Mouse (Mus musculus): ENCODE measurements at regions not wholly inside any gene's neighbourhood (a gene's known extent, or its start where the extent isn't known, plus 50 kb on each side); places are given as distances from the start of the nearest gene placed in this dataset.
A peak's percentile ranks its signal among the peaks of the same experiment; 100 is the strongest.
"Not testable (repeated sequence)": the region's sequence is repeated elsewhere in the genome, so short reads cannot be mapped to it uniquely, and the experiment has no call there.

GRCm38 (mm10) chr7:129769673-129770072 is 178.0 kb downstream of the Wdr11 start:
- not testable (repeated sequence) for DNase-seq (ENCODE audit: low read depth in 2 of 2, low spot score in 2 of 2)

- no peak for DNase-seq (ENCODE audit: low read depth in 2 of 2, low spot score in 2 of 2)
Observed at GRCm38 (mm10) chr7:129771876-129772275, 180.2 kb downstream of the Wdr11 start.

- no peak for DNase-seq (ENCODE audit: low read depth in 2 of 2, low spot score in 2 of 2)
Observed at GRCm38 (mm10) chr7:129772540-129773331, 181.1 kb downstream of the Wdr11 start.

GRCm38 (mm10) chr7:129774261-129774861 is 182.7 kb downstream of the Wdr11 start:
- peak; percentile 5 to 7 for DNase-seq (ENCODE audit: low read depth in 2 of 2, low spot score in 2 of 2)

- no peak for DNase-seq (ENCODE audit: low read depth in 2 of 2, low spot score in 2 of 2)
Observed at GRCm38 (mm10) chr7:129775189-129775588, 183.5 kb downstream of the Wdr11 start.

GRCm38 (mm10) chr7:129778842-129779421 is 187.3 kb downstream of the Wdr11 start:
- DNase-seq (ENCODE audit: low read depth in 2 of 2, low spot score in 2 of 2): no peak

- DNase-seq (ENCODE audit: low read depth in 2 of 2, low spot score in 2 of 2): no peak
Observed at GRCm38 (mm10) chr7:129779939-129780338, 188.3 kb downstream of the Wdr11 start.

GRCm38 (mm10) chr7:129781756-129782155 is 190.1 kb downstream of the Wdr11 start:
- no peak for DNase-seq (ENCODE audit: low read depth in 2 of 2, low spot score in 2 of 2)

GRCm38 (mm10) chr7:129784966-129785365 is 193.3 kb downstream of the Wdr11 start:
- no peak for DNase-seq (ENCODE audit: low read depth in 2 of 2, low spot score in 2 of 2)

- DNase-seq (ENCODE audit: low read depth in 2 of 2, low spot score in 2 of 2): no peak
Observed at GRCm38 (mm10) chr7:129787011-129787410, 195.3 kb downstream of the Wdr11 start.

- no peak for DNase-seq (ENCODE audit: low read depth in 2 of 2, low spot score in 2 of 2)
Observed at GRCm38 (mm10) chr7:129787736-129788135, 196.1 kb downstream of the Wdr11 start.

GRCm38 (mm10) chr7:129789461-129789860 is 197.8 kb downstream of the Wdr11 start:
- DNase-seq (ENCODE audit: low read depth in 2 of 2, low spot score in 2 of 2): no peak

- no peak for DNase-seq (ENCODE audit: low read depth in 2 of 2, low spot score in 2 of 2)
Observed at GRCm38 (mm10) chr7:129790590-129791449, 199.2 kb downstream of the Wdr11 start.

GRCm38 (mm10) chr7:129791450-129791820 is 199.8 kb downstream of the Wdr11 start:
- no peak for DNase-seq (ENCODE audit: low read depth in 2 of 2, low spot score in 2 of 2)

- DNase-seq (ENCODE audit: low read depth in 2 of 2, low spot score in 2 of 2): no peak
Observed at GRCm38 (mm10) chr7:129793733-129794132, 202.1 kb downstream of the Wdr11 start.

- DNase-seq (ENCODE audit: low read depth in 2 of 2, low spot score in 2 of 2): no peak
Observed at GRCm38 (mm10) chr7:129794276-129794675, 202.6 kb downstream of the Wdr11 start.

GRCm38 (mm10) chr7:129798525-129798924 is 206.9 kb downstream of the Wdr11 start:
- no peak for DNase-seq (ENCODE audit: low read depth in 2 of 2, low spot score in 2 of 2)

- DNase-seq (ENCODE audit: low read depth in 2 of 2, low spot score in 2 of 2): no peak
Observed at GRCm38 (mm10) chr7:129800461-129800867, 208.8 kb downstream of the Wdr11 start.

- no peak for DNase-seq (ENCODE audit: low read depth in 2 of 2, low spot score in 2 of 2)
Observed at GRCm38 (mm10) chr7:129801431-129801847, 209.8 kb downstream of the Wdr11 start.

- DNase-seq (ENCODE audit: low read depth in 2 of 2, low spot score in 2 of 2): no peak
Observed at GRCm38 (mm10) chr7:129802168-129802567, 210.5 kb downstream of the Wdr11 start.

GRCm38 (mm10) chr7:129805340-129805739 is 213.7 kb downstream of the Wdr11 start:
- no peak for DNase-seq (ENCODE audit: low read depth in 2 of 2, low spot score in 2 of 2)

All from CD8-positive naive resting alpha-beta T cell, adult 2 months (primary cell).